Mouse (Mus musculus): ENCODE data around the gene Ksr2. TPM values are rescaled to one million over a fixed set of nuclear protein-coding genes. Genes with fewer than 3 reads are reported as not detected.

Gene Ksr2
- polyA plus RNA-seq, 1 experiment from 2014 or later, result 0.07 TPM

DNA sequence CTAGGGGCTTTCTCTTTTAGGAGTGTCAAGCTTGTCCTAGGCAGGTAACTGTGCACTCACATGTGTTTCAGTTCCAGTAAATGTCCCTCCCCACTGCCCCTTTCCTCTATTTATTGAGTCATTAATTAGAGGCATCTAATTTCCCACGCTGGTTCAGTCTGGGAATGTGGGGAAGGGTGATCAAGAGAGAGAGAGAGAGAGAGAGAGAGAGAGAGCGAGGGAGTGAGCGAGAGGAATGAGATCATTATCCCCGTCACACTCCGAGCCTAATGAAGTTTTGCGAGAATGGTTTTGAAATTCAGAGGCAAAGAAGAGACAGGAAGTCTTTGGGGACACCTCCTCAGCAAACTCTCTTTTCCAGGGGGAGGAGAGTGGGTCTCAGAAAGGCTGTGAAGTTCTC lies 117.2 kb downstream of the Ksr2 start:
- H3K36me3 ChIP-seq, result no peaks in the 10 kb centered on the region
- no peaks in the 10 kb centered on the region for H3K9me3 ChIP-seq
- peaks cover 9% of the 10 kb centered on the region for H3K4me1 ChIP-seq
- no peak overlapping the region for H3K27ac ChIP-seq (replicated peaks)
- no peak overlapping the region for H3K9ac ChIP-seq
- no peak overlapping the region for H3K4me2 ChIP-seq
- H3K27me3 ChIP-seq (replicated peaks), result peaks cover 52% of the 10 kb centered on the region
- ATAC-seq (ENCODE audit: extremely low read depth, insufficient number of reproducible peaks, low FRiP score, low TSS enrichment), result no peak
- WGBS, result 58% methylated on average over 6 of the region's 6 CpGs
- no peak overlapping the region for H3K4me3 ChIP-seq

DNA sequence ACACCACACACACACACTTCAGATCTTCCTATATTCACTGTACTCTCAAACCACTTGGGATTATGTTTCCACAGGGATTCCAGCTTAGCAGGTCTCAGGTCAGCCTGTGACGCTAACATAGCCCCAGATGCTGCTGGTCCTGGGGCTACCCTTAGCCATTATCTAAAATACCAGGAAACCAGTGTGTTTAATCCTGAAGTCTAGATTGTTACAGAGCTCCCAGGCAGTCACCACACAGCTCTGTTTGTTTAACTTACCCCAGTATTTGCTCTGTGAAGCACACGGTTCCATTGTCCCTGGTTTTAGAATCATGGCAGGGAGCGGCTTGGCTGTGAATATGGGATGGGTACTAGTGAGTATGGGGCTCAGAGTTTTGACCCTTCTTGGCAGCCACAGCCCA lies 125.4 kb downstream of the Ksr2 start:
- Histone ChIP-seq H3K9ac (no peak overlapping the region), H3K4me1 (peaks cover under 1% of the 10 kb centered on the region; the same call in 1 of the 2 replicates), H3K27ac (replicated peaks) (no peak overlapping the region), H3K9me3 (no peaks in the 10 kb centered on the region), H3K4me2 (no peak overlapping the region), H3K27me3 (replicated peaks) (peaks cover 21% of the 10 kb centered on the region), H3K4me3 (no peak overlapping the region), H3K36me3 (no peaks in the 10 kb centered on the region)
- WGBS, result 66% methylated on average over 3 of the region's 3 CpGs
- ATAC-seq (ENCODE audit: extremely low read depth, insufficient number of reproducible peaks, low FRiP score, low TSS enrichment), result no peak

DNA sequence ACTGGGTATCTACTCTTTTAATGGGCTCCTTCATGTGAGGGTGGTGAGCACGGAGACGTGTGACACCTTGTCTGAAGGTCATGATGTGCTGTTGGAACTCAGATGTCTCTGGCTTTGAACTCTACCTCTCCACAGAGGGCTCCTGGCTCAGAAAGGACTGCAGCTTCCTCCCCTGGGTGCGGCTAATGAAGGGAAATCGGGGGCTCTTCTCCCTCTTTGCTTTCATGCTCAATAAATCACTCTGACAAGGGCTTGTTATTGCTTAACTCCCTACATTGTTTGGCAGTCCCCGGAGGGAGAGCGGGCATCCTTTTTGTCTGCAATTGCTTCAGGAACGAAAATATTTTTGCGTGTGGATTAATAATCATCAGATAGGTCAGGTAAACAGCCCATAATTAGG lies 127.9 kb downstream of the Ksr2 start:
- Histone ChIP-seq H3K27me3 (replicated peaks) (no peaks in the 10 kb centered on the region; the same call in 1 of the 2 replicates), H3K36me3 (no peaks in the 10 kb centered on the region), H3K4me2 (no peak overlapping the region), H3K9ac (no peak overlapping the region), H3K9me3 (no peaks in the 10 kb centered on the region), H3K4me1 (peaks cover 17% of the 10 kb centered on the region), H3K27ac (replicated peaks) (no peak overlapping the region), H3K4me3 (no peak overlapping the region)
- no peak for ATAC-seq (ENCODE audit: extremely low read depth, insufficient number of reproducible peaks, low FRiP score, low TSS enrichment)
- 72% methylated on average over 8 of the region's 8 CpGs for WGBS

DNA sequence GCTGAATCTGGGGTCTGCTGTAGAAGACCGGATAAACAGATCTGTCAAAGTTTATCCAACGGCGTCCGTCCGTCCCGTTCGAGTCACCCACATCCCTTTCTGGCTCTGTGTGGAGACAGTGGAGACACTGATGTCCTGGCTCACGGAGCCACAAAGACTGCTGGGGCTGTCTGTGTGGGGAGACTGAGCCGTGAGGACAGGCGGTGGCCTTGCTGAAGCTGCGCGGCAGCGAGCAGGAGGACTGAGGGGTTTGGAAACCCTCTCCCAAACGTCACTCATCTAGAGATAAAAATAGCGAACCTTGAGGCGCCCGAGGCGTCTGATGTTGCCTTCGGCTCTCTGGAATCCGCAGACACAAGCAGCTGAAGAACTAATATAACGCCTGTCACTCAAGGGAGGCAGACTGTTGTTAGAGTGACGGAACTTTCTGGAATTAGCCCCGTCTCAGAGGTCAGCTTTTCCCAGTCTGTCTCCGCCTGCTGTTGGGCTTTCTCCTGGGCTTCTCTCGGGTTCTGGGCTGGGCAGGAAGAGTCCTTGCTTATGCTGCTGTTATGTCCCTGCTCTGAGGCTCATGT lies 133.0 kb downstream of the Ksr2 start:
- 26% methylated on average over 25 of the region's 25 CpGs for WGBS
- peak overlapping the region; percentile 20 for H3K4me3 ChIP-seq
- no peaks in the 10 kb centered on the region for H3K36me3 ChIP-seq
- no peaks in the 10 kb centered on the region for H3K27me3 ChIP-seq (replicated peaks)
- H3K4me2 ChIP-seq, result peak overlapping the region; percentile 62
- ATAC-seq (ENCODE audit: extremely low read depth, insufficient number of reproducible peaks, low FRiP score, low TSS enrichment), result 0 out of 2 replicates have a peak, but pooled peaks have one; percentile 44
- peak overlapping the region; percentile 62 for H3K9ac ChIP-seq
- peak overlapping the region; percentile 77 for H3K27ac ChIP-seq (replicated peaks)
- peaks cover 5% of the 10 kb centered on the region; the same call in 1 of the 2 replicates for H3K9me3 ChIP-seq
- peaks cover 32% of the 10 kb centered on the region for H3K4me1 ChIP-seq

DNA sequence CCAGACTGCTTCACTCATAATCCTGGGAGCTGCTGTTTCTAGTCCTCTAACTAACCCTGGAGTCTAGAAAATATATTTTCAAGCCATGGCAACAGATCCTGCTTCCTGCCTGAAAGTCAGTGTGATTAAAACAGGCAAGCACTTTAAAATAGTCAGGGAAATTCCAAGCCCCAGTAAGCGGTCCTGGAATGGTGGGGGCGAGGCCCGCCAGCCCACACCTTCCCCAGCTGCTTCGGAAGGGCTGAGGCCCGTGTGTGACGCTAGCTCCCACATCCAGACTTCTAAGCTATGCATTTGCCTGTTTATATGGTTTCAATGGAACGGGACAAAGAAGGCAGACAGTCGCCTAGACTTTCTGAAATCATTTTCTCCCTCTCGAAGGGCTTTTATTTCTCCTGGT lies 137.2 kb downstream of the Ksr2 start:
- Histone ChIP-seq H3K36me3 (no peaks in the 10 kb centered on the region), H3K9ac (peak overlapping the region; percentile 37; the same call in 1 of the 2 replicates), H3K4me2 (no peak overlapping the region), H3K4me1 (peaks cover 19% of the 10 kb centered on the region), H3K27ac (replicated peaks) (0 out of 2 replicates have a peak overlapping the region, but pooled peaks have one; percentile 12), H3K27me3 (replicated peaks) (no peaks in the 10 kb centered on the region), H3K4me3 (no peak overlapping the region), H3K9me3 (peaks cover 12% of the 10 kb centered on the region; the same call in 1 of the 2 replicates)
- 31% methylated on average over 9 of the region's 9 CpGs for WGBS
- no peak for ATAC-seq (ENCODE audit: extremely low read depth, insufficient number of reproducible peaks, low FRiP score, low TSS enrichment)

DNA sequence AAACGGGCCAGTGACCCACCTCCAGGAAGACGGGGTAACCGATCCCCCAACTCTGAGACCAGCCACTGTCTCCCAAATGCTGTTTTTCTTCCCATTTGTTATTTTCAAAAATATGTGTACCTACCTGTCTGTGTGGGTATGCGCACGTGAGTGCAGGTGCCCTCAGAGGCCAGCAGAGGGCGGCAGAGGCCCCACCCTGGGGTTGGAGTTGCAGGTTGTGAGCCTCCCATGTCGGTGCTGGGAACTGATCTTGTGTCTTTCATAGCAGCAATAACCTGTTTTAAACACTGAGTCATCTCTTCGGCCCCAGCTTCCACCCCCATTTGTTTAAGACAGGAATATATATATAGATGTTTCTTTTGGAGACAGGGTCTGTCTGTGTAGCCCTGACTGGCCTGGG lies 138.3 kb downstream of the Ksr2 start:
- Histone ChIP-seq H3K4me3 (no peak overlapping the region), H3K4me2 (no peak overlapping the region), H3K27ac (replicated peaks) (no peak overlapping the region), H3K27me3 (replicated peaks) (no peaks in the 10 kb centered on the region), H3K9me3 (peaks cover 12% of the 10 kb centered on the region; the same call in 1 of the 2 replicates), H3K4me1 (peaks cover 10% of the 10 kb centered on the region), H3K36me3 (no peaks in the 10 kb centered on the region), H3K9ac (no peak overlapping the region)
- 83% methylated on average over 8 of the region's 8 CpGs for WGBS
- no peak for ATAC-seq (ENCODE audit: extremely low read depth, insufficient number of reproducible peaks, low FRiP score, low TSS enrichment)

DNA sequence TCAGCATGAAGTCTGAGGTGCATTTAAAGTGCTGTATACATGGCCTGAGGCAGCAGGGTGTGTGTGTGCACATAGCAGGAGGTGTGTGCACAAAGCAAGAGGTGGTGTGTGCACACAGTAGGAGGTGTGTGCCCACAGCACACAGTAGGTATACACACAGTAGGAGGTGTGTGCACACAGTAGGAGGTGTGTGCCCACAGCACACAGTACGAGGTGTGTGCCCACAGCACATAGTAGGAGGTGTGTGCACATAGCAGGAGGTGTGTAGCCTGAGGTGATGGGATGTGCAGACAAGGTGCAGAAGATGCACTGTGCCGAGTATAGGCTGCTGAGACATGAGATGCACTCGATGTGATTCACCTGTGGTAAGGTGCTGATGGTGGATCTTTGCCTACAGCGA lies 140.7 kb downstream of the Ksr2 start:
- no peak for ATAC-seq (ENCODE audit: extremely low read depth, insufficient number of reproducible peaks, low FRiP score, low TSS enrichment)
- H3K9me3 ChIP-seq, result peaks cover 9% of the 10 kb centered on the region; the same call in 1 of the 2 replicates

DNA sequence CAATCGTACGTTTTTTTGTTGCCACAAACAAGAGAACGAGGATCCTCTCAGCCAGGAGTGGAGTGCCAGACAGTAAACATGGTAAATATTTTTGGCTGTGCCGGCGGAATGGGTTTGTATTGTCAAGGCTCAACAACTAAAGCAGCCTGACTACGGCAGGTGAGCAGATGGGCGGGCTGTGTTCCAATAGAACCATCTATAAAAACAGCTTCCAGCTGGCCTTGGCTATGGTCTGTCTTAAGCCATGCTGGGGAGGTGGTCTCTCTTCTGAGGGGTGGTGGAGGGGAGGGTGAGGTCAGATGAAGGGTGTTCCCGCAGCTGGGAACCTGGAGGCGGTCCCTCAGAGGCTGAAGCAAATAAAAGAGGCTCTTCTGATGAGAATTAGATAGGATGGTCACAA lies 142.8 kb downstream of the Ksr2 start:
- Histone ChIP-seq H3K9ac (no peak overlapping the region), H3K4me3 (no peak overlapping the region), H3K36me3 (no peaks in the 10 kb centered on the region), H3K4me2 (no peak overlapping the region), H3K9me3 (peaks cover 9% of the 10 kb centered on the region; the same call in 1 of the 2 replicates), H3K27me3 (replicated peaks) (no peaks in the 10 kb centered on the region), H3K27ac (replicated peaks) (no peak overlapping the region), H3K4me1 (0 out of 2 replicates have a peak, but pooled peaks cover under 1% of the 10 kb centered on the region)
- WGBS, result 76% methylated on average over 9 of the region's 9 CpGs
- no peak for ATAC-seq (ENCODE audit: extremely low read depth, insufficient number of reproducible peaks, low FRiP score, low TSS enrichment)

More for the DNA sequence above, 140.7 kb downstream of the Ksr2 start:
- Histone ChIP-seq H3K9ac (no peak overlapping the region), H3K4me1 (peaks cover 9% of the 10 kb centered on the region), H3K36me3 (no peaks in the 10 kb centered on the region), H3K27ac (replicated peaks) (no peak overlapping the region), H3K4me2 (no peak overlapping the region), H3K4me3 (no peak overlapping the region), H3K27me3 (replicated peaks) (no peaks in the 10 kb centered on the region)
- WGBS, result 77% methylated on average over 4 of the region's 4 CpGs

DNA sequence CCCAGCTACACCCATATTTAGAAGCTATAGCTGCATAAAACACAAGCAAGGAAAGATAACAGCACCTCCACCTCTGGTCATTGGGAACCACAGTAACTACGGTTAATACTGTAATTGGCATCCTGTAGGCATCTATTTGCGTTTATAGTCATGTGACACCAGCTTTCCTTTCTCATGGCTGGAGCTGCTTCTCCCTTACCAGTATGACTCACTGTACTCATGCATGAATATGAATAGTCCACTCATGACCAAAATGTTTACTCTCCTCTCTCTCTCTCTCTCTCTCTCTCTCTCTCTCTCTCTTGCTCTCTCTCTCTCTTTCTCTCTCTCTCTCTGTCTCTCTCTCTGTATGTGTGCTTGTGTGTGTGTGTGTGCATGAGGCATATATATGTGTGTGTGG lies 147.3 kb downstream of the Ksr2 start:
- no peak overlapping the region for H3K4me2 ChIP-seq
- 0 out of 2 replicates have a peak, but pooled peaks cover 2% of the 10 kb centered on the region for H3K9me3 ChIP-seq
- ATAC-seq (ENCODE audit: extremely low read depth, insufficient number of reproducible peaks, low FRiP score, low TSS enrichment), result no peak
- no peaks in the 10 kb centered on the region for H3K4me1 ChIP-seq
- H3K27ac ChIP-seq (replicated peaks), result no peak overlapping the region
- 65% methylated on average over 2 of the region's 2 CpGs for WGBS
- no peaks in the 10 kb centered on the region for H3K36me3 ChIP-seq
- H3K9ac ChIP-seq, result no peak overlapping the region
- H3K27me3 ChIP-seq (replicated peaks), result no peaks in the 10 kb centered on the region
- no peak overlapping the region for H3K4me3 ChIP-seq

DNA sequence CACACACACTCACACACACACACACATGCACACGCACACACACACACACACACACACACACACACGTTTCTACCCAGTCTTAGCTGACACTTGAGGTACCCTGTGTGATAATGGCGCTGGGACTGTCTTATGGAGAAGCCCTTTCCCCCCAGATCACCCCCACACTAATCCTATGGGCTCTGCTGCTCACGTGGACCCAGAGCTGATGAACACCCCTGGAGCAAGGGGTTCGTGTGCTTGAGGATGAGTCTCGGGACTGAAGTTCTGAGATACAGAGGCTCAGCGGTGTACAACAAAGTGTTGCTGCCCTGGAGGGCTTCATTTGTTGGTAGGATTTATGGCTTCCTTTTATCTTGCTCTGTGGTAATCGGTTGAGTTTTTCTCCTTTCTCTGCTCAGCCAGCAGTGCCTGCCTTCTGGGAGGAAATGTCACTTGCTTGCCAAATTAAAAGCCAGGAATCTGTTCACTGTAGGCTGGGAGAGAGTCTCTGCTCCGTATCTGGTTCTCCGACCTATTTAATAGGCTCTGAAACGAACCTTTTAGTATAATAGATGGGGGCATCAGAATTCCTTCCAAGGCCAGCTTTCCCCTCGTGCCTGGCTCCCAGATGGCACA lies 152.4 kb downstream of the Ksr2 start:
- H3K4me1 ChIP-seq, result no peaks in the 10 kb centered on the region

DNA sequence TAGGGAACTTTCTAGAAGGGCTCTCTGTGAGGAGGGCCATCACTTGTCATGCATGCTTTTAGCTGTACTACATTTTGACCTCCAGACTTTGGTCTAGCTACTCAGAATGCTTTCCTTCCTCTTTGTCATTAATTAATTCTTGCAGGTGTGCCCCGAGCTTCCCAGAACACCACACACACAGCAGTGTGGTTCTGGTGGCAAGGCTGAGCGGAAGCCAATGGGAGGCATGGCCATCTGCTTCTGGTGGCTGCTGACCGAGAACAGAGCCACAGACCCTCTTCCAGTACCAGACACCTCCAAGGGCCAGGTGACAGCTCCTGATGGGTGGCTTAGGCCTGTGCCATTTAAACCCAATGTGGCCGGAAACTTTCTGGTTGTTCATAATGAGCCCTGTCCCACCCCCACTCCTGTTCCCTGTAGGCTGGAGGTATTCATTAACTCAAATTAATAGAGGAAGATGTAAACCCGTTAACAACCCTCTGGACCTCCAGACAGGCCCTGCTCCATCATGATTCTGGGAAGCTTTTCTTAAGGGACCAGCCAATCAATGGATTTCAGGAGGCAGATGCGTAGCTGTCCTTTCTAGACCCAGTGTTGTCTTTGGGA lies 155.5 kb downstream of the Ksr2 start:
- H3K27me3 ChIP-seq (replicated peaks), result no peaks in the 10 kb centered on the region
- H3K4me1 ChIP-seq, result no peaks in the 10 kb centered on the region
- 0 out of 2 replicates have a peak, but pooled peaks cover 2% of the 10 kb centered on the region for H3K9me3 ChIP-seq
- no peak overlapping the region for H3K27ac ChIP-seq (replicated peaks)
- ATAC-seq (ENCODE audit: extremely low read depth, insufficient number of reproducible peaks, low FRiP score, low TSS enrichment), result no peak
- H3K9ac ChIP-seq, result no peak overlapping the region
- 70% methylated on average over 6 of the region's 6 CpGs for whole genome bisulfite sequencing
- H3K36me3 ChIP-seq, result no peaks in the 10 kb centered on the region
- no peak overlapping the region for H3K4me2 ChIP-seq
- no peak overlapping the region for H3K4me3 ChIP-seq

More for the DNA sequence above, 152.4 kb downstream of the Ksr2 start:
- ATAC-seq (ENCODE audit: extremely low read depth, insufficient number of reproducible peaks, low FRiP score, low TSS enrichment), result no peak
- H3K9me3 ChIP-seq, result 0 out of 2 replicates have a peak, but pooled peaks cover 2% of the 10 kb centered on the region
- no peak overlapping the region for H3K9ac ChIP-seq
- H3K4me2 ChIP-seq, result no peak overlapping the region
- H3K27me3 ChIP-seq (replicated peaks), result no peaks in the 10 kb centered on the region
- 66% methylated on average over 12 of the region's 12 CpGs for WGBS
- H3K4me3 ChIP-seq, result no peak overlapping the region
- H3K36me3 ChIP-seq, result no peaks in the 10 kb centered on the region
- H3K27ac ChIP-seq (replicated peaks), result no peak overlapping the region
